Mouse (Mus musculus) gonadal fat pad, adult 2 months (tissue): Measurements from ENCODE around the gene Xxylt1. TPM values are rescaled to one million over a fixed set of nuclear protein-coding genes. Genes with fewer than 3 reads are reported as not detected.

Source experiments
- DNase-seq: peaks from one replicate; pipeline ENCODE4 v3.0.0-alpha.2; 2012; ENCODE audit warnings: low read depth
- polyA plus RNA-seq: library from polyadenylated mRNA; depleted of rRNA; stranded (reverse); fragments of >200 nt; gene quantifications from 2 replicates; pipeline ENCODE4 v1.2.3, GENCODE M21; 2012; rRNA removed

Xxylt1 gene
- polyA plus RNA-seq, 1 experiment = 24.1 TPM

DNA sequence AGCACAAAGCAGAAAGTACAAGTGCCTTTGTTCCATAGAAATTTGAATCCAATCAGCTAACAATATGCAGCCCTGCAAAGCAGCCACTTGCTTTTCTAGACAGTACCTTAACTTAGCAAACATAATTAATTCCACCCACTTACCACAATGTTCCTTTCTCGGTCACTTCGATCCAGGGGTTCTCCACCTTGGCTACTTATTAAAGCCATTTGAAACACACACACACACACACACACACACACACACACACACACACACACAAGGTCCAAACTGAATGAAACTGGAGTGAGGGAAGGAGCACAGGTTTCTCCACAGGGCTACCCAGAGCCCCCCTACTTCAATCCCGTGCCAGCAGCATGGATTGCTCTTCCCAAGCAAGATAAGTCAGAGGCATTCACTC lies 164.3 kb downstream of the Xxylt1 start:
- no peak for DNase-seq

DNA sequence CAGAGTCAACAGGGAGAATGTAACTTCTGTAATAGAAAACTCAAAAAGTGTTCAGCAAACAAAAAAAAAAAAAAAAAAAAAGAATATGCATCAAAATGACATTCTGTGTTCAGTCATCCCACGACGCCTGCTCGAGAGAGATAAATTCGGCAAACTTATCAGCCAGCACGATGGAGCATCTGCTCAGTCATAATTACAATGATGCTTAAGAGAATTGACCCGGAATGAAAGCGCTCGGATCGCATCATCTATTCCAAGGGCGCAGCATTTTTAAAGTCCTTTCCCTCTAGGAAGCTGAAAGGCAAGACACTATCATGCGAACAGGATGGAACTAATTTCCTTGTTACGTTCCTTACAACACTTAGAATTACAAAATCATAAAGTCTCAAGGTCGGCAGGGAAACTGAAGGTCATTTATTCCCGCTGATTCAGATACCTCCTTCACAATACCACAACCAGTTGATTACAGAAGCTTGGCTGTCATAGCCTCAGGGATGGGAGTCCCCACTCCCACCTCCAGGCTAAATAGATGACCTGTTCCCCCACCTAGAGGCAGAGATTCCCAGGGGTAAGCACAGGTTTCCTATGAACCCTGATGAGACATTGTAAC lies 165.5 kb downstream of the Xxylt1 start:
- no peak for DNase-seq

Other genes with a start within 250 kb of the Xxylt1 start
- 11.5 and 13.0 TPM in 2 replicates for gene Acap2, start 119.8 kb upstream of the Xxylt1 start, polyA plus RNA-seq
- gene Ppp1r2, start 193.8 kb upstream of the Xxylt1 start, polyA plus RNA-seq = 25.7 and 41.9 TPM in 2 replicates
- gene Apod, start 233.4 kb upstream of the Xxylt1 start, polyA plus RNA-seq = 45.5 and 66.6 TPM in 2 replicates